Mouse (Mus musculus) macrophage (primary cell): Measurements from ENCODE around the gene Ccdc40. TPM values are rescaled to one million over a fixed set of nuclear protein-coding genes. Genes with fewer than 3 reads are reported as not detected.

Experiments
- H3K27ac ChIP-seq: fragments of 350-480 bp; formaldehyde crosslinking; 2 replicates; pipeline ENCODE4 v1.9.0; 2021
- H3K36me3 ChIP-seq: fragments of 350-480 bp; formaldehyde crosslinking; 2 replicates; pipeline ENCODE4 v1.9.0; 2021; ENCODE audit errors: inconsistent target
- H3K4me3 ChIP-seq: fragments of 350-480 bp; formaldehyde crosslinking; 2 replicates; pipeline ENCODE4 v1.9.0; 2021; ENCODE audit errors: inconsistent target
- H3K79me2 ChIP-seq: fragments of 350-480 bp; formaldehyde crosslinking; 2 replicates; pipeline ENCODE4 v1.9.0; 2021; ENCODE audit errors: inconsistent target
- WGBS: methylation state at CpG from one replicate; pipeline ENCODE4 v1.1.7; 2026; ENCODE audit warnings: inconsistent platforms; ENCODE audit not compliant: missing documents; 5-methylcytosine and 5-hydroxymethylcytosine counted together
- polyA plus RNA-seq: library from polyadenylated mRNA; stranded (reverse); fragments of 250-400 nt; gene quantifications from 3 replicates; pipeline ENCODE4 v1.2.4, GENCODE M21; 2018; ENCODE audit warnings: inconsistent platforms

Ccdc40 gene
- polyA plus RNA-seq, 1 experiment from 2014 or later = 1.2 TPM

- no peak overlapping the region for H3K27ac ChIP-seq
- WGBS = 89% methylated on average over 18 of the region's 18 CpGs
- H3K79me2 ChIP-seq = no peaks in the 10 kb centered on the region
- H3K36me3 ChIP-seq = no peaks in the 10 kb centered on the region
- no peak overlapping the region for H3K4me3 ChIP-seq
Measured at GRCm38 (mm10) chr11:119197618-119198563, 30.5 kb upstream of the Ccdc40 start.

GRCm38 (mm10) chr11:119198564-119199232 lies 29.7 kb upstream of the Ccdc40 start:
- H3K79me2 ChIP-seq = no peaks in the 10 kb centered on the region
- H3K36me3 ChIP-seq = no peaks in the 10 kb centered on the region
- H3K27ac ChIP-seq = no peak overlapping the region
- WGBS = 57% methylated on average over 26 of the region's 26 CpGs
- no peak overlapping the region for H3K4me3 ChIP-seq

- WGBS = 85% methylated on average over 4 of the region's 4 CpGs
- no peak overlapping the region for H3K4me3 ChIP-seq
- H3K27ac ChIP-seq = no peak overlapping the region
- no peaks in the 10 kb centered on the region for H3K36me3 ChIP-seq
- no peaks in the 10 kb centered on the region for H3K79me2 ChIP-seq
Measured at GRCm38 (mm10) chr11:119199233-119199601, 29.2 kb upstream of the Ccdc40 start.

GRCm38 (mm10) chr11:119203423-119203822 lies 24.9 kb upstream of the Ccdc40 start:
- no peaks in the 10 kb centered on the region; the same call in 1 of the 2 replicates for H3K36me3 ChIP-seq
- 42% methylated on average over 5 of the region's 5 CpGs for WGBS
- H3K4me3 ChIP-seq = no peak overlapping the region
- no peaks in the 10 kb centered on the region for H3K79me2 ChIP-seq
- H3K27ac ChIP-seq = no peak overlapping the region

DNA sequence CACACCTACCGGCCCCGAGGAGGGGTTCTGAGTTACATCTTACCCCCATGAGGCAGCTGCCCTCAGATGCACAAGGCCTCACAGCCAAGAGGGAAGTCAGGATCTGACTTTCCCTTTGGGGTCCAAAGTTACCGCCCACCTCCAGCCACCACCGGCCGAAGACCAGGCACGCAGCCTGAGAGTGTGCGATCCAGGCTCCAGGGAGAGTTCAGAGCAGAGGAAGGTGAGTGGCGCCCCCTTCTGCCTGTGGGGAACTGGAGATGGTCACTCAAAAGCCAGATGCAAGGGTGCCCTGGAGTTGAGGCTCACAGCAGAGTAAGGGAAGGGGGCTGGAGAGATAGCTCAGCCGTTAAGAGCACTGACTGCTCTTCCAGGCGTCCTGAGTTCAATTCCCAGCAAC lies 22.6 kb upstream of the Ccdc40 start:
- Histone ChIP-seq H3K36me3 (no peaks in the 10 kb centered on the region; the same call in 1 of the 2 replicates), H3K27ac (no peak overlapping the region), H3K4me3 (no peak overlapping the region), H3K79me2 (no peaks in the 10 kb centered on the region)
- WGBS = 88% methylated on average over 10 of the region's 10 CpGs

DNA sequence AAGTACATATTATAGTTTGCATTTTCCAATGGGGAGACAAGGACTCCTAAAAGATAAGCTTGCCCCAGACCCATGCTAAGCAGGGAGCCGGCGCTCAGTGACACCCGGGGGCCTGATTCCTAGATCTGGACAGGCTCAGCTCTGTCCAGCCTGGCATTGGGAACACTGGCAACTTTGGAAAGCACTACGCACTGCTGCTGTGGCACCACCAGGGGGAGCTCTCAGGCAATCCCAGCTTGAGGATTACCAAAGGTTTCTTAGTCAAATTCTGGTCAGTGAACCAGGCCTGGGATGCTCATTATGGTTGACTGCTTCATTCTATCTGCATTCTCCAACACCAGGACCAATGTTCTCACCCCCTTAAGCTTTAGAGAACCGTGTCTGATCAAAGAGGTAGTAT lies 21.8 kb upstream of the Ccdc40 start:
- Histone ChIP-seq H3K4me3 (no peak overlapping the region), H3K36me3 (no peaks in the 10 kb centered on the region; the same call in 1 of the 2 replicates), H3K27ac (no peak overlapping the region), H3K79me2 (no peaks in the 10 kb centered on the region)
- 49% methylated on average over 5 of the region's 5 CpGs for WGBS

- Histone ChIP-seq H3K79me2 (no peaks in the 10 kb centered on the region), H3K27ac (no peak overlapping the region), H3K36me3 (no peaks in the 10 kb centered on the region; the same call in 1 of the 2 replicates), H3K4me3 (no peak overlapping the region)
- 92% methylated on average over 5 of the region's 6 CpGs for WGBS
Measured at GRCm38 (mm10) chr11:119207986-119208385, 20.4 kb upstream of the Ccdc40 start.

DNA sequence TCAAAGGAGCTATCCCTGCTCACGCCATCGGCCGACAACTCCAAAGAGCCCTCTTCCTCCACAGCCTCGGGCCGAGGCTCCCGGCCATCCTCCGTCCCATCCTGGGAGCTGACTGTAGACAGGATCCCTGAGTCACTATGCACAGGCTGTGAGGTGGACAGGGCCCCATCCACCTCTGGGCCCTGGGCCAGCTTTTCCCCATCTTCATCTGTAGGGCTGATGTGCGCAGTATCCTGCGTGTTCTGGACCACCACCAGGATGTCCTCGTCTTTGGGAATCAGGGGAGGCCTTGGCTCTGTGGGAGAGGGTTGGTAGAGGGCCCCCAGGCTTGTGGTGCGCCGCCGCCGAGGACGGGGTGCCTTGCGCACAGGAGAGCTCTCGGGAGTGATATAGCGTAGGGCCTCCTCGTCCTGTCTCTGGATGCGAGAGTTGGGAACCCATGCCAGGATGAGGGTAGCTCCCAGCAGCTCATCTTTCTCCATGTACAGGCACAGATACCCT lies 19.5 kb upstream of the Ccdc40 start:
- no peak overlapping the region for H3K27ac ChIP-seq
- H3K79me2 ChIP-seq = no peaks in the 10 kb centered on the region
- 99% methylated on average over 20 of the region's 20 CpGs for WGBS
- H3K4me3 ChIP-seq = no peak overlapping the region
- H3K36me3 ChIP-seq = no peaks in the 10 kb centered on the region; the same call in 1 of the 2 replicates

GRCm38 (mm10) chr11:119209371-119210025 lies 18.9 kb upstream of the Ccdc40 start:
- H3K4me3 ChIP-seq = no peak overlapping the region
- H3K79me2 ChIP-seq = no peaks in the 10 kb centered on the region
- WGBS = 90% methylated on average over 9 of the region's 10 CpGs
- no peaks in the 10 kb centered on the region; the same call in 1 of the 2 replicates for H3K36me3 ChIP-seq
- H3K27ac ChIP-seq = no peak overlapping the region

- Histone ChIP-seq H3K79me2 (no peaks in the 10 kb centered on the region), H3K27ac (no peak overlapping the region), H3K36me3 (no peaks in the 10 kb centered on the region; the same call in 1 of the 2 replicates), H3K4me3 (no peak overlapping the region)
- WGBS = 94% methylated on average over 25 of the region's 32 CpGs
Measured at GRCm38 (mm10) chr11:119210321-119211100, 17.9 kb upstream of the Ccdc40 start.

- Histone ChIP-seq H3K79me2 (no peaks in the 10 kb centered on the region), H3K27ac (no peak overlapping the region), H3K36me3 (no peaks in the 10 kb centered on the region; the same call in 1 of the 2 replicates), H3K4me3 (no peak overlapping the region)
- 94% methylated on average over 21 of the region's 21 CpGs for WGBS
Measured at GRCm38 (mm10) chr11:119211604-119212309, 16.6 kb upstream of the Ccdc40 start.

GRCm38 (mm10) chr11:119213166-119213885 lies 15.0 kb upstream of the Ccdc40 start:
- 91% methylated on average over 19 of the region's 19 CpGs for WGBS
- no peaks in the 10 kb centered on the region for H3K79me2 ChIP-seq
- H3K27ac ChIP-seq = no peak overlapping the region
- H3K36me3 ChIP-seq = no peaks in the 10 kb centered on the region
- H3K4me3 ChIP-seq = no peak overlapping the region
